Mouse (Mus musculus) lung, embryonic 15.5 days (tissue): ENCODE data around the gene H13. TPM values are rescaled to one million over a fixed set of nuclear protein-coding genes. Genes with fewer than 3 reads are reported as not detected.

ENCODE experiments used
- ATAC-seq: fragments of 200-750 bp; cut with Nextera tagmentation; 2 replicates; pipeline ENCODE4 v1.8.0; 2017; ENCODE audit warnings: moderate number of reproducible peaks, borderline replicate concordance; ENCODE audit not compliant: low FRiP score, low TSS enrichment; ENCODE audit errors: extremely low read depth
- H3K27ac ChIP-seq: fragments of 300-500 bp; sonication (generic); 2 replicates; pipeline ENCODE4 v1.5.1; 2015; ENCODE audit warnings: moderate library complexity, mild to moderate bottlenecking, inconsistent platforms
- H3K27me3 ChIP-seq: fragments of 300-500 bp; sonication (generic); 2 replicates; pipeline ENCODE4 v1.6.1; 2015; ENCODE audit warnings: inconsistent platforms
- H3K36me3 ChIP-seq: fragments of 300-500 bp; sonication (generic); 2 replicates; pipeline ENCODE4 v1.6.1; 2015; ENCODE audit warnings: inconsistent platforms
- H3K4me1 ChIP-seq: fragments of 300-500 bp; sonication (generic); 2 replicates; pipeline ENCODE4 v1.6.1; 2015; ENCODE audit warnings: inconsistent platforms
- H3K4me2 ChIP-seq: fragments of 300-500 bp; sonication (generic); 2 replicates; pipeline ENCODE4 v1.6.1; 2015; ENCODE audit warnings: inconsistent platforms, mild to moderate bottlenecking, moderate library complexity
- H3K4me3 ChIP-seq: fragments of 300-500 bp; sonication (generic); 2 replicates; pipeline ENCODE4 v1.5.1; 2015; ENCODE audit warnings: mild to moderate bottlenecking, inconsistent platforms
- H3K9ac ChIP-seq: fragments of 300-500 bp; sonication (generic); 2 replicates; pipeline ENCODE4 v1.6.1; 2015; ENCODE audit warnings: inconsistent platforms
- H3K9me3 ChIP-seq: fragments of 300-500 bp; sonication (generic); 2 replicates; pipeline ENCODE4 v1.6.1; 2016; ENCODE audit warnings: inconsistent platforms
- WGBS: fragments of 180-500 bp; shearing (Covaris S2); methylation state at CpG from one replicate; pipeline ENCODE4 v1.1.7; 2015; 5-methylcytosine and 5-hydroxymethylcytosine counted together
- polyA plus RNA-seq: library from polyadenylated mRNA; unstranded; fragments of >200 nt; fragmentation: Nextera tagmentation; extraction: Ambion mirVana; gene quantifications from 2 replicates; pipeline ENCODE4 v1.2.1, GENCODE M21; 2015

The H13 gene
- polyA plus RNA-seq, 1 experiment from 2014 or later, result 104 TPM

- Histone ChIP-seq H3K4me2 (no peak overlapping the region), H3K4me1 (peaks cover 34% of the 10 kb centered on the region), H3K27ac (peak overlapping the region; percentile 88), H3K9ac (no peak overlapping the region), H3K36me3 (peaks cover 60% of the 10 kb centered on the region), H3K9me3 (no peaks in the 10 kb centered on the region), H3K27me3 (no peaks in the 10 kb centered on the region), H3K4me3 (no peak overlapping the region)
- ATAC-seq, result no peak
- WGBS, result 86% methylated on average over 14 of the region's 14 CpGs
Observed at GRCm38 (mm10) chr2:152704811-152705370, 35.6 kb downstream of the H13 start.

GRCm38 (mm10) chr2:152705993-152706571 lies 36.8 kb downstream of the H13 start:
- no peak overlapping the region for H3K4me3 ChIP-seq
- no peaks in the 10 kb centered on the region for H3K9me3 ChIP-seq
- 50% methylated on average over 22 of the region's 22 CpGs for WGBS
- peak overlapping the region; percentile 88 for H3K27ac ChIP-seq
- peaks cover 48% of the 10 kb centered on the region for H3K36me3 ChIP-seq
- no peaks in the 10 kb centered on the region for H3K27me3 ChIP-seq
- peaks cover 34% of the 10 kb centered on the region for H3K4me1 ChIP-seq
- H3K4me2 ChIP-seq, result 0 out of 2 replicates have a peak overlapping the region, but pooled peaks have one; percentile 1
- 0 out of 2 replicates have a peak overlapping the region, but pooled peaks have one; percentile 8 for H3K9ac ChIP-seq
- ATAC-seq, result peak; percentile 66

DNA sequence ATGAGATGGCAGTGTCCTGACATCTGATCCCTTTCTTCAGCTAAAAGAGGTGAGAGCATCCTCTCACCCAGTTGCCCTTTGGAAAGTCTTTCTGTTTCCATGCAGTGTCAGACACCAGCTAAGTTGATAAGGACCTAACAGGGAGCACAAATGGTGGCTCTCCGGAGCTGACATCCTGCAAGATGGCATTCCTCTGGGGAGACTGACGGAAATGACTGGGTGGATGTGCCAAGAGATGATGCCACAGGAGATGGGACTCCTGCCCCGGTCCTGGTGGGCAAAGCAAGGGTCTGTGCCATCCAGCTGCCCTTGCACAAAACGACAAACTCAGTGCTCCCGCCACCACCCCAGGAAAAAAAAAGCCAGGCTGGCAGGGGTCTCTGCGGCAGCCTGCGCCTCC lies 37.9 kb downstream of the H13 start:
- H3K9ac ChIP-seq, result peak overlapping the region; percentile 31
- H3K27me3 ChIP-seq, result no peaks in the 10 kb centered on the region
- H3K27ac ChIP-seq, result peak overlapping the region; percentile 88
- H3K4me2 ChIP-seq, result peak overlapping the region; percentile 60
- ATAC-seq, result peak; percentile 1; the same call in 1 of the 2 replicates
- WGBS, result 18% methylated on average over 7 of the region's 7 CpGs
- peaks cover 34% of the 10 kb centered on the region for H3K4me1 ChIP-seq
- peaks cover 38% of the 10 kb centered on the region for H3K36me3 ChIP-seq
- H3K9me3 ChIP-seq, result no peaks in the 10 kb centered on the region
- peak overlapping the region; percentile 36 for H3K4me3 ChIP-seq

- Histone ChIP-seq H3K27ac (peak overlapping the region; percentile 88), H3K4me2 (peak overlapping the region; percentile 60), H3K27me3 (no peaks in the 10 kb centered on the region), H3K36me3 (peaks cover 33% of the 10 kb centered on the region), H3K9me3 (no peaks in the 10 kb centered on the region), H3K4me3 (peak overlapping the region; percentile 36), H3K9ac (peak overlapping the region; percentile 31), H3K4me1 (peaks cover 34% of the 10 kb centered on the region)
- WGBS, result 2% methylated on average over 31 of the region's 31 CpGs
- peak; percentile 93 for ATAC-seq
Observed at GRCm38 (mm10) chr2:152707627-152708026, 38.4 kb downstream of the H13 start.

DNA sequence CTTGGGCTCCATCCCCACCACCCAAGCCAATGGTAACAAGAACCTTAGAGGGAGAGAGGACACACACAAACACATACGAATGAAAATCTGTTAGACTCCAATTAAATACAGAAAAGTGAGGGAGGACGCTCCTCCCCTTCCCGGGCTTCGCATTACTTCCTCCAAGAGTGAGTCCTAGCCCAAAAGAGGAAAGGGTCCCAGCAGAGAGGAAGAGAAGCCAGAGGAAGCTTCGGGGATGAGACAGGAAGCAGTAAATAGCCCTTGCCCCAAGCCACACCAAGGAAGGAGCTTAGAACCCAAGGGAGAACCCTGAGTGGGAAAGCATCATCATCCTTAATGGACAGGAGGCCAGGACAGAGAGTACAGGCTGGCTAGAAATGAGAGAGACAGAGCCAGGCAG lies 39.8 kb downstream of the H13 start:
- no peaks in the 10 kb centered on the region for H3K27me3 ChIP-seq
- H3K9ac ChIP-seq, result no peak overlapping the region
- 79% methylated on average over 5 of the region's 5 CpGs for WGBS
- ATAC-seq, result no peak
- H3K4me1 ChIP-seq, result peaks cover 34% of the 10 kb centered on the region
- H3K27ac ChIP-seq, result no peak overlapping the region
- no peaks in the 10 kb centered on the region for H3K9me3 ChIP-seq
- peaks cover 19% of the 10 kb centered on the region for H3K36me3 ChIP-seq
- no peak overlapping the region for H3K4me2 ChIP-seq
- no peak overlapping the region for H3K4me3 ChIP-seq

DNA sequence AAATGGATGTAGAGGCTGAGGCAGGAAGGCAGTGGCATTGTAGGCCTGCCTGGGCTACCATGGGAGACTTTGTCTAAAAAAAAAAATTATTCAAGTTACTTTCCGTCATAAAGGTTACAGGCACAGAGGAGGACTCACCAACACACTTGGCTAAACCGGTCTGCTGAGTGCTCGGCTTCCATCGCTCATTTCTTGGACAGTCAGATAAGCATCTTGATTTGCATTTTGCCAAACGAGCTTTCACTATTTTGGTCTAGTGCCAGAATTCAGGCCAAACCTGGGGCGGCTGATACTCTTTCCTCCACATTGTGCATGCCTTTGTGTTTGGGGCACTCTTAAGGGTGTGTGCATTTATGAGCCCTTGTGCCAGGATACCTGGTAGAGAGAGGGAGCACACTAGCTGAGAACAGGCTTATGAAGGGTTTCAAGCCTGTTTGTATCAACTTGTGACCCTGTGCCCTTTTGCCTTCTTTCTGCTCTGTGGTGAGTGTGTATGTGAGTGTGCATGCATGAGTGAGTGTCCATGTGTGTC lies 47.0 kb downstream of the H13 start:
- Histone ChIP-seq H3K4me2 (no peak overlapping the region), H3K27ac (peak overlapping the region; percentile 18; the same call in 1 of the 2 replicates), H3K4me1 (peaks cover 10% of the 10 kb centered on the region; the same call in 1 of the 2 replicates), H3K9me3 (no peaks in the 10 kb centered on the region), H3K36me3 (no peaks in the 10 kb centered on the region), H3K27me3 (no peaks in the 10 kb centered on the region), H3K9ac (no peak overlapping the region), H3K4me3 (no peak overlapping the region)
- 34% methylated on average over 6 of the region's 6 CpGs for WGBS
- ATAC-seq, result 0 out of 2 replicates have a peak, but pooled peaks have one; percentile 56

- WGBS, result 62% methylated on average over 11 of the region's 11 CpGs
- Histone ChIP-seq H3K4me2 (no peak overlapping the region), H3K4me3 (no peak overlapping the region), H3K27ac (no peak overlapping the region), H3K27me3 (no peaks in the 10 kb centered on the region), H3K9ac (no peak overlapping the region), H3K4me1 (peaks cover 10% of the 10 kb centered on the region; the same call in 1 of the 2 replicates), H3K9me3 (no peaks in the 10 kb centered on the region), H3K36me3 (no peaks in the 10 kb centered on the region)
- ATAC-seq, result no peak
Observed at GRCm38 (mm10) chr2:152717652-152718051, 48.4 kb downstream of the H13 start.

DNA sequence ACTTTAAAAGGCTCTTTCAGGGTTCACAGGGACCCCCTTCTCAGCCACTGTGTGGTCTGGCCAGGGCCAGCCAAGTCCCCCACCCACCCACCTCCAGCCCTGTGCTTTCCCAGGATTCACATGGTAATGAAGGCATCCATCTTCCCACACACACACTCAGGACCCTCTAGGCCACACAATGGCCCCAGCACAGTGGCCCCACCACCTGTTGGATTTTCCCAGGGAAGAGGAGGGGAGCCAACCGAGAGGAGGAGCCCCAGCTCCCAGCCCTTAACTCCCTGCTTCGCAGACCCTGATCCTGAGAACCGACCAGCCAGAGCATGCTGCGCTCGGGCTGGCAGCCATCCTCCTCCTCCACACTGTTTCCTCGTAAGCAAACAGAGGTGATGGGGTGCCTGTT lies 48.8 kb downstream of the H13 start:
- Histone ChIP-seq H3K4me1 (peaks cover 10% of the 10 kb centered on the region; the same call in 1 of the 2 replicates), H3K9ac (no peak overlapping the region), H3K9me3 (no peaks in the 10 kb centered on the region), H3K4me3 (no peak overlapping the region), H3K4me2 (no peak overlapping the region), H3K27me3 (0 out of 2 replicates have a peak, but pooled peaks cover 2% of the 10 kb centered on the region), H3K36me3 (no peaks in the 10 kb centered on the region), H3K27ac (no peak overlapping the region)
- 31% methylated on average over 6 of the region's 6 CpGs for WGBS
- no peak for ATAC-seq

- Histone ChIP-seq H3K9ac (peak overlapping the region; percentile 43), H3K27me3 (0 out of 2 replicates have a peak, but pooled peaks cover 4% of the 10 kb centered on the region), H3K36me3 (no peaks in the 10 kb centered on the region), H3K4me3 (peak overlapping the region; percentile 38), H3K9me3 (no peaks in the 10 kb centered on the region), H3K27ac (peak overlapping the region; percentile 52), H3K4me1 (peaks cover 49% of the 10 kb centered on the region), H3K4me2 (peak overlapping the region; percentile 71)
- peak; percentile 46; the same call in 1 of the 2 replicates for ATAC-seq
- WGBS, result 4% methylated on average over 37 of the region's 37 CpGs
Observed at GRCm38 (mm10) chr2:152723651-152724331, 54.5 kb downstream of the H13 start.

DNA sequence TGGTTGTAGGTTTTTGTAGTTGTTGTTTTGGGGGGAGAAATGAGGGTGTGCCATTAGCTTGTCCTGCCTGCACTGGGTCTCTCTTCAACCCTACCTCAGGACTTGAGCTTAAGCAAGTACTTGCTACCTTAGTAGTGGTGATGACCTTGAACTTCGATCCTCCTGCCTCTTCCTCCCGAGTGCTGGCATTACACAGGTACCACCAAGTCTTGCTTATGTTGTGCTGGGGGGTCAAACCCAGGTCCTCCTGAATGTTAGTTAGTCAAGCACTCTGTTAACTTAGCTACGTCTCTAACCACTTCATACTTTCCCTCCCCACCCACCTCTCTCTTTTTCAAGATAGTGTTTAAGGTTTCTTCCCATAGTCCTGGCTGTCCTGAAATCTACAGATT lies 55.1 kb downstream of the H13 start:
- H3K4me3 ChIP-seq, result peak overlapping the region; percentile 38; the same call in 1 of the 2 replicates
- no peaks in the 10 kb centered on the region for H3K36me3 ChIP-seq
- peak overlapping the region; percentile 43; the same call in 1 of the 2 replicates for H3K9ac ChIP-seq
- H3K27ac ChIP-seq, result peak overlapping the region; percentile 52
- 0 out of 2 replicates have a peak, but pooled peaks cover 4% of the 10 kb centered on the region for H3K27me3 ChIP-seq
- no peaks in the 10 kb centered on the region for H3K9me3 ChIP-seq
- WGBS, result 55% methylated on average over 3 of the region's 3 CpGs
- H3K4me2 ChIP-seq, result peak overlapping the region; percentile 71
- ATAC-seq, result no peak
- H3K4me1 ChIP-seq, result peaks cover 55% of the 10 kb centered on the region

DNA sequence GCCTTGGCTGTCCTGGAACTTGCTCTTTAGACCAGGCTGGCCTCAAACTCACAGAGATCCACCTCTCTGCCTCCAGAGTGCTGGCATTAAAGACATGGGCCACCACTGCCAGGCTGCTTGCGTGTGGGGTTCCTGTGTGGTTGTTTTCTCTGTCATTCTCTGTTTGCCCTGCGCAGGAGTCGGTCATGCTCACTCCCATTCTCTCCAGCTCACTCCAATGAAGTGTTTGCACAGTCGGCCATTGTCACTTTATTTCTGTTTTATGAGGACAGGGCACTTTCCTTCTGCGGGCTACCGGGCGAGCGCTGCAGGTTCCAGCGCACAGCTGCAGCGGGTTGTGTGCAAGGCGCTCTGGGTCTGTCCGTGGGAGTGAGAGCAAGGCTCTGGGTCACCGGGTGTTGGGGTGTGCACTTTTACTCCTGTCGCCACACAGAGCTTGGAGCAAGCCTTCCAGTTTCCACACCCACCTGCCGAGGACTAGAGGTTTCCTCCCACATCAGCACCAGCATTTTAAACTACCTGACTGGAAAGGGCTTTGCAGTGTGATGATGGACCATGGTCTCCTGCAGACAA lies 56.0 kb downstream of the H13 start:
- Histone ChIP-seq H3K4me2 (peak overlapping the region; percentile 24), H3K9ac (no peak overlapping the region), H3K36me3 (no peaks in the 10 kb centered on the region), H3K4me1 (peaks cover 64% of the 10 kb centered on the region), H3K9me3 (no peaks in the 10 kb centered on the region), H3K27me3 (0 out of 2 replicates have a peak, but pooled peaks cover 4% of the 10 kb centered on the region), H3K27ac (peak overlapping the region; percentile 59), H3K4me3 (no peak overlapping the region)
- ATAC-seq, result no peak
- WGBS, result 53% methylated on average over 15 of the region's 15 CpGs
